Mouse (Mus musculus) forebrain, postnatal 0 days (tissue): ENCODE measurements around the gene Acvr1. TPM values are rescaled to one million over a fixed set of nuclear protein-coding genes. Genes with fewer than 3 reads are reported as not detected.

Experiments used
- ATAC-seq: fragments of 200-750 bp; cut with Nextera tagmentation; 2 replicates; pipeline ENCODE4 v1.8.0; 2017; ENCODE audit warnings: mild to moderate bottlenecking, moderate library complexity
- DNase-seq: peaks from one replicate; pipeline ENCODE4 v3.0.0-alpha.2; 2015
- H3K27ac ChIP-seq: fragments of 300-500 bp; sonication (generic); 2 replicates; pipeline ENCODE4 v1.5.1; 2014; ENCODE audit warnings: low read depth, mild to moderate bottlenecking, antibody characterized with exemption, low read length, moderate library complexity, mixed read lengths
- H3K27me3 ChIP-seq: fragments of 300-500 bp; sonication (generic); 2 replicates; pipeline ENCODE4 v1.6.1; 2014; ENCODE audit warnings: mild to moderate bottlenecking, low read length, mixed read lengths; ENCODE audit not compliant: insufficient read depth
- H3K36me3 ChIP-seq: fragments of 300-500 bp; sonication (generic); 2 replicates; pipeline ENCODE4 v1.6.1; 2014; ENCODE audit warnings: mild to moderate bottlenecking, moderate library complexity; ENCODE audit not compliant: insufficient read depth
- H3K4me1 ChIP-seq: fragments of 300-500 bp; sonication (generic); 2 replicates; pipeline ENCODE4 v1.6.1; 2014; ENCODE audit warnings: antibody characterized with exemption; ENCODE audit not compliant: insufficient read depth
- H3K4me2 ChIP-seq: fragments of 300-500 bp; sonication (generic); 2 replicates; pipeline ENCODE4 v1.6.1; 2014; ENCODE audit warnings: low read depth, mild to moderate bottlenecking, moderate library complexity
- H3K4me3 ChIP-seq: fragments of 300-500 bp; sonication (generic); 2 replicates; pipeline ENCODE4 v1.5.1; 2014; ENCODE audit warnings: low read depth, low read length, mixed read lengths
- H3K9ac ChIP-seq: fragments of 300-500 bp; sonication (generic); 2 replicates; pipeline ENCODE4 v1.6.1; 2014; ENCODE audit warnings: mild to moderate bottlenecking
- H3K9me3 ChIP-seq: fragments of 300-500 bp; sonication (generic); 2 replicates; pipeline ENCODE4 v1.6.1; 2016; ENCODE audit warnings: low read length
- CTCF ChIP-seq: sonication (generic); IDR thresholded peaks from 2 replicates; pipeline ENCODE4 v1.5.1; 2016; ENCODE audit warnings: antibody characterized with exemption, control low read depth, low read depth
- WGBS: fragments of 180-500 bp; shearing (Covaris S2); extraction: QIAGEN DNeasy Blood & Tissue Kit; methylation state at CpG from one replicate; pipeline ENCODE4 v1.1.7; 2014; 5-methylcytosine and 5-hydroxymethylcytosine counted together
- polyA plus RNA-seq: library from polyadenylated mRNA; unstranded; fragments of >200 nt; fragmentation: Nextera tagmentation; extraction: Ambion mirVana; gene quantifications from 2 replicates; pipeline ENCODE4 v1.2.1, GENCODE M21; 2015
- total RNA-seq: library from RNA; depleted of rRNA; stranded (reverse); fragments of >200 nt; gene quantifications from 2 replicates; pipeline ENCODE4 v1.2.3, GENCODE M21; 2014; rRNA removed

The Acvr1 gene
- total RNA-seq, result 14.8 and 16.4 TPM in 2 replicates
- 5.6 and 6.4 TPM in 2 replicates for polyA plus RNA-seq

DNA sequence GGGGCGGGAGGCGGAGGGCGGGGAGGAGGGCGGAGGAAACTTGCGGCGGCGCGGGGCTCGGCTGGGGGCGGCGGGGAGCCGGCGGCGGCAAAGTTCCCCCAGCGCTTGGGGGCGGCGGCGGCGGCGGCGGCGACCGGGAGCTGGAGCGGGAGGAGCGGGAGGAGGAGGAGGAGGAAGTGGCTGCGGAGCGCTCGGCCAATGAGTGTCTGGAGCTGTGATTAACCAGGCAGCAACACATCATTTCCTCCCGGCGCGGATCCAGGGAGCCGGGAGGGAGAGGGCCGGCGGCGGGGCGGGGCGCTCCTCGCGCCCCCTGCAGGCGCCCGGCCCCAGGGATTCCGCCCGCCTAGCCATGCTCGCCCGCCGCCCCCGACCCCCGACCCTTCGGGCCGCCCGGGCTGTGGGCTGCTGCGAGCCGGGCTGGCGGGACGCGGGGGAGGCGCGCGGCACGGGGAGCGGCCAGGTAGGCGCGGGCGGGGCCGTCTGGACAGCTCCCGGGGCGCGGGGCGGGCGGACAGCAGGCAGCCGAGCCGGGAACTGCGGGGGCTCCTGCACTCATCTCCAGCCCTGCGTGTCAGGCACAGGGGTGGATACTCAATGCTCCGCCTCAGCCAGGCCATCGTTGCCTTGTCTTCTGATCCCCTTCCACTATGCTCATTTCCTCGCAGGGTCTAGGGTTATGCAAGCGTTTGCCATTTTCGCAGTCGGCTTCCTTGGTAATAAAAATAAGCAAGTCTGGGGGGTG lies at the start of gene Acvr1, which contains the start of gene Upp2:
TSS of gene Acvr1 (minus strand) at position 92 of the 745 bp plus-strand sequence.
TSS of gene Upp2 (plus strand) at position 233 of the 745 bp plus-strand sequence.
- WGBS, result 2% methylated on average over 55 of the region's 80 CpGs

GRCm38 (mm10) chr2:58615766-58616165 lies 48.8 kb upstream of the Acvr1 start:
- Histone ChIP-seq H3K27ac (0 out of 2 replicates have a peak overlapping the region, but pooled peaks have one; percentile 10), H3K4me3 (no peak overlapping the region), H3K9ac (no peak overlapping the region), H3K27me3 (no peaks in the 10 kb centered on the region), H3K4me1 (no peaks in the 10 kb centered on the region), H3K9me3 (no peaks in the 10 kb centered on the region), H3K36me3 (no peaks in the 10 kb centered on the region), H3K4me2 (no peak overlapping the region)
- DNase-seq (peak; percentile 65), ATAC-seq (peak; percentile 73)
- no peak for TF ChIP-seq CTCF
- WGBS, result 63% methylated on average over 5 of the region's 5 CpGs

More for the DNA sequence above, at the start of gene Acvr1, which contains the start of gene Upp2:
- peak; percentile 93 for DNase-seq
- Histone ChIP-seq H3K4me1 (peaks cover 18% of the 10 kb centered on the region), H3K27me3 (no peaks in the 10 kb centered on the region), H3K4me3 (peak within 1 kb of the TSS; percentile 97), H3K9ac (peak within 1 kb of the TSS; percentile 95), H3K36me3 (no peaks in the 10 kb centered on the region), H3K4me2 (peak within 1 kb of the TSS; percentile 52), H3K9me3 (no peaks in the 10 kb centered on the region), H3K27ac (peak within 1 kb of the TSS; percentile 98)
- TF ChIP-seq CTCF, result peak; percentile 42
- ATAC-seq, result peak; percentile 95

GRCm38 (mm10) chr2:58614851-58615250 lies 47.9 kb upstream of the Acvr1 start:
- Histone ChIP-seq H3K4me1 (no peaks in the 10 kb centered on the region), H3K4me2 (no peak overlapping the region), H3K9me3 (no peaks in the 10 kb centered on the region), H3K27ac (no peak overlapping the region), H3K27me3 (no peaks in the 10 kb centered on the region), H3K4me3 (no peak overlapping the region), H3K9ac (no peak overlapping the region), H3K36me3 (no peaks in the 10 kb centered on the region)
- DNase-seq (no peak), ATAC-seq (no peak)
- no peak for TF ChIP-seq CTCF
- 96% methylated on average over 8 of the region's 8 CpGs for WGBS

GRCm38 (mm10) chr2:58613720-58614119 lies 46.8 kb upstream of the Acvr1 start:
- Histone ChIP-seq H3K36me3 (no peaks in the 10 kb centered on the region), H3K4me2 (no peak overlapping the region), H3K27me3 (no peaks in the 10 kb centered on the region), H3K9ac (no peak overlapping the region), H3K4me1 (no peaks in the 10 kb centered on the region), H3K9me3 (no peaks in the 10 kb centered on the region), H3K27ac (no peak overlapping the region), H3K4me3 (no peak overlapping the region)
- peak; percentile 69 for DNase-seq
- no peak for TF ChIP-seq CTCF
- 66% methylated on average over 3 of the region's 3 CpGs for WGBS
- peak; percentile 53 for ATAC-seq

- ATAC-seq (no peak), DNase-seq (no peak)
- H3K4me1 ChIP-seq, result no peaks in the 10 kb centered on the region
- no peak overlapping the region for H3K9ac ChIP-seq
- no peak overlapping the region for H3K4me2 ChIP-seq
- 0 out of 2 replicates have a peak, but pooled peaks cover 3% of the 10 kb centered on the region for H3K9me3 ChIP-seq
- no peak for TF ChIP-seq CTCF
- no peaks in the 10 kb centered on the region for H3K27me3 ChIP-seq
- H3K36me3 ChIP-seq, result no peaks in the 10 kb centered on the region
- 93% methylated on average over 3 of the region's 3 CpGs for WGBS
- H3K4me3 ChIP-seq, result no peak overlapping the region
- H3K27ac ChIP-seq, result no peak overlapping the region
These were observed 37.8 kb upstream of the Acvr1 start for GRCm38 (mm10) chr2:58604791-58605190.

DNA sequence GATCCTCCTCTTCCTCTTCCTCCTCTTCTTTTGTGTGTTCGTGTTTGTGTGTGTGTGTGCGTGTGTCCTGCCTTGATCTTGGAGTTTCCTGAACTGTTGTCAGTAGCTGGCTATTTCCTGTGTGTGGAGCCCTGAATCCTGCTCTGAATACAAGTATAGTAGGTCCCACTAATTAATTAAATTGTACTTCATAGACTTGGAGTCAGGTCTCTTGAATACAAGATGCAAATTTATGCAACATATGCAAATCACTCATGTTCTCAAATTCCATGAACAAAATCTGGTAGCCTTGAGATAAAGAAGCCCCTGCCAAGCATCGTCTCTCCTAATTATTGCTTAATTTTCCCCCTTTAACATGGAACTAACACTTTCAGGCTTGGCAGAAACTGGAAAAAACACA lies 36.4 kb upstream of the Acvr1 start:
- peak; percentile 60 for ATAC-seq
- Histone ChIP-seq H3K4me1 (no peaks in the 10 kb centered on the region), H3K4me2 (no peak overlapping the region), H3K4me3 (no peak overlapping the region), H3K9ac (no peak overlapping the region), H3K36me3 (no peaks in the 10 kb centered on the region), H3K27me3 (no peaks in the 10 kb centered on the region), H3K27ac (no peak overlapping the region), H3K9me3 (0 out of 2 replicates have a peak, but pooled peaks cover 3% of the 10 kb centered on the region)
- WGBS, result 32% methylated on average over 3 of the region's 3 CpGs
- no peak for TF ChIP-seq CTCF
- DNase-seq, result peak; percentile 41

GRCm38 (mm10) chr2:58601382-58601781 lies 34.4 kb upstream of the Acvr1 start:
- WGBS, result 85% methylated on average over 4 of the region's 4 CpGs
- no peak for ATAC-seq
- H3K9ac ChIP-seq, result no peak overlapping the region

More at GRCm38 (mm10) chr2:58601382-58601781, 34.4 kb upstream of the Acvr1 start:
- DNase-seq, result no peak
- Histone ChIP-seq H3K4me3 (no peak overlapping the region), H3K27me3 (no peaks in the 10 kb centered on the region), H3K4me1 (no peaks in the 10 kb centered on the region), H3K36me3 (no peaks in the 10 kb centered on the region), H3K9me3 (0 out of 2 replicates have a peak, but pooled peaks cover 3% of the 10 kb centered on the region), H3K4me2 (no peak overlapping the region), H3K27ac (no peak overlapping the region)
- TF ChIP-seq CTCF, result no peak
